Mouse (Mus musculus) frontal cortex, adult 2 months (tissue): ENCODE results near the gene Trim2. TPM values are rescaled to one million over a fixed set of nuclear protein-coding genes. Genes with fewer than 3 reads are reported as not detected.

Source experiments
- DNase-seq, 2 experiments: peaks; one replicate each; pipeline ENCODE4 v3.0.0; 2022; ENCODE audit warnings: low spot score in 1 of 2; ENCODE audit errors: extremely low spot score in 1 of 2
- polyA plus RNA-seq: library from polyadenylated mRNA; depleted of rRNA; stranded (reverse); fragments of >200 nt; gene quantifications from 2 replicates; pipeline ENCODE4 v1.2.3, GENCODE M21; 2012

The Trim2 gene
- polyA plus RNA-seq, 1 experiment, result 106 TPM

DNA sequence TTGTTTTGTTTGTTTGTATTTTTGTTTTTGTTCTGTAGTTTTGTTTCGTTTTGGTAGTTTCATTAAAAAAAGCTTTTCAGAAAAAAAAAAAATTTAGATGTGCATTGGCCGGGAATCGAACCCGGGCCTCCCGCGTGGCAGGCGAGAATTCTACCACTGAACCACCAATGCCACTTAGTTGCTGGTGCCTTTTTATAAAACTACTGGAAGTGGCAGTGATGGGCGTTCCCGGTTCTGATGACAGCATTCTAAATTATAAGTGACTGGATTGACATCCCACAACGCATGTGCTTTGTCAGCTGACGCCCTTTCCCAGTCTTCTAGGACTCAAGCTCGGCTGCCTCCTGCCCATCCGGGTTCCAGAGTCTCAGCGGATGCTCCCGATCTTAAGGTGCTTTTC, 77.8 kb downstream of the Trim2 start:
- DNase-seq, result peak in 1 of 2 experiments; percentile 64

GRCm38 (mm10) chr3:84228203-84228870, 78.3 kb downstream of the Trim2 start:
- no peak for DNase-seq

- no peak for DNase-seq
Observed at GRCm38 (mm10) chr3:84227628-84228027, 79.0 kb downstream of the Trim2 start.

DNA sequence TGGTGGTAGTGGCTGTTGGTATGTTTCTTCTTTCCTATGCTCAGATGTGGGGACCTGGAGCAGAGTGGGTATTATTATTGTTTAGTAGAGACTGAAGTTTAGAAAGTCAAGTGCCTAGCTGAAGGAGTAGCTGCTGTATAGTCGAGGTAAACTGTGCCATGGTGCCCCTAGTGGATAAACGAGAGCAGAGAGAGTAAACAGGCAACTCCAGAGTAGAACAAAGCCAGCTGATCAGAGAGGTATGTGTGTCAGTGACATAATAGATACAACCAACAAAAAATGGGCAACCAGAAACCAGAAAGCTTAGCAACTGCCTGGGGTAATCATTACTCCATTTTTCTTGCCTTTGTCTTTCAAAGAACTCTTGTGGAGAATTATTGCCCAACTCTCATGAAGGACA, 81.7 kb downstream of the Trim2 start:
- no peak for DNase-seq

DNA sequence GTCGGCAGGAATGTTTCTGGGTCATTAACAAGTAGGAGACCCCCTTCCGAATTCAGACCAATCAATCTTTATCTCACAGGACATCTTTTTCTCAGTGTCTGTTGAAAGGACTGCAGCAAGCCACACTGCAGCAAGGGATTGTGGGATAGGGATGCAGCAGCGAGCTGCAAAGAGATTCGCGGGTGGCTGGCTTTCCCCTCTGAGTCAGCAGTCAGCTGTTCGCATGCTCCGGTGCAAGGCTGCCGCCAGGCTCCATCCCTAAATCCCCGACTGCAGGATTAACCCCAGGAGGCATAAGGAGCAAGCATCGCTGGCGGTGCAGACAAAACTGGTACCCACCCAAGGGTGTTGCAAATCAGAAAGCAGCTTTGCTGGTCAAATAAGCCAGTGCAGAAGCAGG, 85.9 kb downstream of the Trim2 start:
- peak; percentile 73 to 89 for DNase-seq

GRCm38 (mm10) chr3:84220326-84220725, 86.4 kb downstream of the Trim2 start:
- peak in 1 of 2 experiments; percentile 33 for DNase-seq

- DNase-seq, result peak in 1 of 2 experiments; percentile 52
Observed at GRCm38 (mm10) chr3:84219720-84220273, 86.9 kb downstream of the Trim2 start.

DNA sequence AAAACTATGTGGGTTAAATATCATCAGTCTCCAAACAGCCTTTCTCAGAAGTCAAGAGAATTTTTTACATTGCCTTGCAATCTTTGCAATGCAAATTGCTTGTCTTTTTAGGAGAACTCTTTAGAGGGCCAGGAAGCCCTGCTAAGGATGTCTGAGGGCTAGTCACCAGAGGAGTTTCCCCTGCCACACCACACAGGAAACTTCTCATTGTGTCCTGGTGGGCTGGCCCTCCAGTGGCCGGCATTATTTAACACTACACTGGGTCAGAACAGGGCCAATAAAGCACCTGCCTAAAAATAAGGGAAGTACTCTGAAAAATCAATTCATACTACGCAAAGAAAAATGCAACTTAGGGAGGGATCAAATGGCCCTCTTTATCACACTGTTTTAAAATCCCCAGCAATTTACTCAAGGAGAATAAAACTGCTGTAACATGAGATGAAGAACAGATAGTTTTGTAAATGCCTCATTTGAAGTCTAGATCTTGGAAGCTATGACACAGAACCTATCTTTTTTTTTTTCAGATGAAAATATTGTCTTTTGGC, 87.4 kb downstream of the Trim2 start:
- no peak for DNase-seq

DNA sequence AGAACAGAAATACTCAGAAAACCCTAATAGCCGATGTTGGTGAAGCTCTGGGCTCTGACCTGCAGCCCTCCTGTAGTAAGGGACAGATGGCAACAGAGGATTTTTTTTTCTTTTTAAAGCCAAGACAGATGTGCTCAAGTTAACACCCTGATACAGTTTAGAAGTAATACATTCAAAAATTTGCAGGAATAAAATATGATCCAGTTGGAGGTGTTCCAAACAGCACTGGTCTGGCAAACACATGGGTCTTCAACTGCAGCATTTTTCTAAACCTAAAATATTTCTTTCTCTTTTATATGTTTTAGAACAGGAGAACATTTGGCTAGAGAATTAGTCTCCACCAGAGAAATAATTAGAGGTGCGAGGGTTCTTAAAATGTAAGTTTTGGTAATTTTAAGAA, 88.2 kb downstream of the Trim2 start:
- DNase-seq, result no peak

- DNase-seq, result no peak
Observed at GRCm38 (mm10) chr3:84217961-84218351, 88.7 kb downstream of the Trim2 start.

DNA sequence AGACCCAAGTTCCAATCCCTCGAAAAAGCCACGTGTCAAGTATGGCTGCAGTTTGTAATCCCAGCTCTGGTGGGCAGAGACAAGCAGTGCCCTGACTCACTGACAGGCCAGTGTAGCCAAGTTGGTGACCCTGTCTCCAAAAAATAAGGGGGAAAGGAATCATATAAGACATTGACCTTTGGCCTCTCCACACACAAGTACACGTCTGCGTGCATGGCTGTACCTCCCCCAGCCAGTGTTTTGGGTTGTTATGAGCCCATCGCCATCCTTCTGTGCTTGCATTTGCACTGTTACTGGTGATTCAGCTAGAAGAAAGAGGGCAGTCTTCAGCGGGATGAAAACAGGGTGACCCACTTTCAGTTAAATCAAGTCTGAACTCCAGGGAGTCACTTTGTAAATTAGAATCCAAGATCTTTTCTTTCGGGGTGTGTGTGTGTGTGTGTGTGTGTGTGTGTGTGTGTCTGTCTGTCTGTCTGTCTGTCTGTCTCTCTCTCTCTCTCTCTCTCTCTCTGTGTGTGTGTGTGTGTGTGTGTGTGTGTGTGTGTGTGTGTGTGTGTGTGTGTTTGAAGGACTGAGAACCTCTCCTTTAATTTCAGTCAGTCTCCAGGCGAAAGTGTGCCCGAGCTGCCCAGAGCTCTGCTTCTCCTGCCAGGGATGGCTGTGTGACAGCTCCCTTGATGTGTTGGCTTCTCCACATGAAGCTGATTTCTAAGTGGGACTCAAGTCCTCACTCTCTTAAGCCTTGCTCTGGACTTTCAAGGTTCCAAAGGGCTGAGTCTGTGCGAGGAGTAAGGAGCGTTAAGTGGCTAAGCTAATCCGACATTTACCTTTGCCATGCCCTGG, 89.3 kb downstream of the Trim2 start:
- DNase-seq, result peak in 1 of 2 experiments; percentile 40

DNA sequence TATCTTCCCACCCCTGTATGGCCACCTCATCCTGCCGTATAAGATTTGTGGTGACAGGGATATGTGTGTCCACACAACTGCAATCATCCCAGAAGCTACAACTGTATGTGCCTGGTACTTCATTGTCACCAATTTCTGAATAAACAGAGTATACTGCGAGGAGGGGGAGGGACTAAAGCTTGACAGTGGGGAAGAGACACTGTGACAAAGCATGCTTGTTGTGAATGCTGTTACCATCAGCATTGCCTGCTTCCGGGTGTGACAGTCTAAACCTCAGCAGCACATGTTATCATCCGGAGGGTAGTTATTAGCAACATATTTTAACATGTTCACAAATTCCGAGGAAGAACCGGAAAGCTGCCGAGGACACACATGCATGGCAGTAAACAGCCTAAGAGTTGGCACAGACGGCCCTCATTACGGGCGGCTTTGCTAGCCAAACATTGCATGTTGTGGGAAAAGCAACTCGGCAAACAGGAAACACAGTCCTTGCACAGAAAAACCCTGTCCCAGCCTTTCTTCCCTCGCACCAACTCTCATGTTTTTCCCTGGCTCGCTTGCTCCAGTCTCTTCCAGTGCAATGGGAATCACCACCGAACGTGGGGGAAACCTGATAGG, 90.8 kb downstream of the Trim2 start:
- DNase-seq, result peak in 1 of 2 experiments; percentile 24

DNA sequence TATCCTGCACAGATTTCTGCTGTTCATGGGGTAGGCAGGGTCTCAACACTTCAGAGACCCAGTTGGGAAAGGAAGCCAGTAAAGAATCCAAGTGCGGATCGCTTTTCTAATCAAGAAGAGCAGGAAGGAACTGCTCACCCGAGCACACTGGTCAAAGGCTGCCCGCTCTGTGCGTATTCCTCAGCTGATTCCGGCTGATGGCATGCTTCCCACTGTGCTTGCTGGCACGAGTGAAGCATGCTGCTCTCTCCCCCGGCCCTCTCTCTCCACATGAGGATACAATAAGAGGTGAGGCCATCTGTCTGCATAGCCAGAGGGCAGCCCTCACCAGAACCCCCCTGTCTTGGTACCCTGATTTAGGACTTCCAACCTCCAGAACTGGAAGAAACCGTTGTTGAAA, 91.4 kb downstream of the Trim2 start:
- DNase-seq, result peak in 1 of 2 experiments; percentile 35

DNA sequence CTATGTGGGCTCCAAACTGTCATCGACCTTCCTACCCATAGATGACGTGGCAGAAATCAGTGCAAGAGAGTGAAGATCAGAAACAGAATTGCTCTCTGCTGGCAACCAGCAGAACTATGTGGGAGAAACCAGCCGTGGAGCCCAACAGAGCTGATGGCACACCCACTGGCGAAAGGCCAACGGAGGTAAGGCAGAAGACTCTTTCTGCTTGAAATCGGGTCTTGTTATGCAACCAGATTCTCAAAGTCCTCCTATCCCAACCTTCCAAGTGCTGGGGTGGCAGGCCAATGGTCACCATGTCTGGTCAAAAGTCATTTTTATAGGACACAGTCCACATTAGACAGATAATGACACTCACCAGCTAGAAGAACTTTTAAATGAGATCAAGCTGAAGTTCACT, 92.2 kb downstream of the Trim2 start:
- DNase-seq, result peak in 1 of 2 experiments; percentile 70

DNA sequence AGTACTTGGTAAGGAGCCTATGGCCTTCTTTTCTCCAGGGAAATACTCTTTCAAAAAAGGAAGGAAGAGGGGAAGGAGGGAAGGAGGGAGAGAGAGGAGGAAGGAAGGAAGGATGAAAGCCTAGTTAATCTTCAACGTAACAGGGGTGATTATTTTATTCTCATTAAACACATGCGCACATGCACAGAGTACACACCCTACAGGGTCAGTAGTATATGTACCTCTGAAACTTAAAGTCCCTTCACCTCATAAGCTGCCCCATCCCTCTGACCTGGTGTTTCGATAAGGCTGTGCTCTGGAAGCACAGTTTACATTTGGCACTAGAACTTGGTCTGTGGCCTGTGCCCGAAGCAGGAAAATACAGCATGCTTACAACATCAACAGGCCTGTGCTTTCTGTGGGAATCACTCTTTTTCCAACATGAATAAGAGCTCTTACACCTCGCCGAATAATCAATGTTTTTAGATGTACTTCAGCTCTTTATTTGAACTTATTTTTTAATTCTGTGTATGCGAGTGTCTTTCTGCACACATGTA, 95.3 kb downstream of the Trim2 start:
- DNase-seq, result no peak

GRCm38 (mm10) chr3:84208917-84209513, 97.7 kb downstream of the Trim2 start:
- no peak for DNase-seq

DNA sequence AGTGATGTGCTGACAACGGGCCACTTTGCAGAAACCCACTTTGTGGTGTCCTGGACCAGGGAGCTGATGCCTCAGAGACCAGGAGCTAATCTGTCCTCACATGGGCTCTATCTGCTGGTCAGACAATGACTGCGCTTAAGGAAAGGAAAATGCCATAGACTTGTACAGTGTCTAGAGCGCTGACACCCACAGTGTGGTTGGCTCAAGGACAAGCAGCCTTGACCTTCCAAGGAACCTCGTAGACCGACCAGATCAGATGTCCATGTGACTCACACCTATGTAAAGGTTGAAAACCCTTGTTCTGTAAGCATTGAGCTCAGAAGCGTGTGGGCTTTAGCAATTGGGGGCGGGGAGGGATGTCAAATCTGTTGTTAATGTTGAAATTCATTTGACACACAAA, 98.2 kb downstream of the Trim2 start:
- no peak for DNase-seq

DNA sequence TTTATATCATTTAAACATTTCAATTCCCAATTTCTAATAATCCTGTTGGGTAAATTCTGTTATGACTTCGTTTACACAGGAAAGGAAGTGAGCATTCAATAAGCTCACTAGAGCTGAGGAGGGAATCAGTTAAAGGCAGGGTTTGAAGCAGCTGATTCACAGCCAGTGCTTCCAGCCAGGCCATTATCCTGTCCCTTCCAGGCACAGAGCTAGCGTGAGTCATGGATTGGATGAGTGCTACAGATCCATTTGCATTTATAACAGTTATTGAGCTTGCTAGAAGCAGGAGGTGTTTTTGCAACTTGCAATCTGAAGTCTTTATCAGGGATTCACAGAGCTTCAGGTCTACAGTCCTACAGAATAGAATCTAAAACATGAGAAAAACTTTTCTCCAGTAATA, 99.3 kb downstream of the Trim2 start:
- peak in 1 of 2 experiments; percentile 68 for DNase-seq

GRCm38 (mm10) chr3:84206106-84206505, 100.6 kb downstream of the Trim2 start:
- DNase-seq, result no peak

DNA sequence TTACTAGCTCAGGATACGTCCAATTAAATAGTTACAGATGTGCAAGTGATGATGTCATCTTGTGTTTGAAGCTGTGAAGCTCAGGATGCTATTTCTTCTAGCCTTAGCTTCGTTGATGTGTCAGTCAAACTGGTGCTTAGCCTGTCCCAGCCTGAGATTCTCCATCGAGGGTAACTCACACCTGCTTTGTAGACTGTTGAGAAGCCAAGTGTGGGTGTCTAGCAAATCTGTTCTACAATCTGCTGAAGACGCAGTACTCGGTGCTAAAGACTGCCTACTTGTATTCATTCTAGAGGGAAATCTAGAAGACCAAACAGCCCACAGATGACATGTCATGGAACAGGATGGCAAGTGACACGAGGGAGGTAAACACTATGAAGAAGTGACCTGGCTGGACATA, 101.0 kb downstream of the Trim2 start:
- DNase-seq, result peak; percentile 53 to 65
